Comparison of ENCODE assay signal across 8 mouse cellular contexts in genomic region chr19:46500581-46501341, GRCm38 (mm10). TPM values are rescaled to one million over a fixed set of nuclear protein-coding genes. Genes with fewer than 3 reads are reported as not detected.
A peak's percentile ranks its signal among the peaks of the same experiment; 100 is the strongest.
DNase-seq lines count a peak whose midpoint lies in the region; ATAC-seq and TF ChIP-seq lines count a peak whose summit lies in the region.

No protein-coding gene starts in this region.

- H3K27me3 ChIP-seq in embryonic facial prominence, embryonic 11.5 days (ENCODE audit: control insufficient read depth, insufficient read depth, low read length) = no peaks in the 10 kb centered on the region
- no peaks in the 10 kb centered on the region for H3K27me3 ChIP-seq in liver, embryonic 13.5 days
- no peaks in the 10 kb centered on the region for H3K27me3 ChIP-seq in stomach, embryonic 14.5 days (ENCODE audit: control insufficient read depth, insufficient read depth, low read length)

- ATAC-seq in embryonic facial prominence, embryonic 11.5 days (replicated peaks; ENCODE audit: insufficient number of reproducible peaks, low FRiP score, low TSS enrichment, low read depth) = 0 out of 2 replicates have a peak, but pooled peaks have one; percentile 16
- ATAC-seq in liver, embryonic 13.5 days (ENCODE audit: low read depth) = no peak
- ATAC-seq in stomach, embryonic 14.5 days (ENCODE audit: insufficient number of reproducible peaks, insufficient read depth, low FRiP score, low read depth) = peak; percentile 0; the same call in 1 of the 2 replicates
- ATAC-seq in inflammation-experienced regulatory T-cells, adult 6 months = no peak

- no peaks in the 10 kb centered on the region; the same call in 1 of the 2 replicates for H3K36me3 ChIP-seq in embryonic facial prominence, embryonic 11.5 days (replicated peaks; ENCODE audit: control insufficient read depth, insufficient read depth, low read depth, low read length)
- peaks cover 7% of the 10 kb centered on the region for H3K36me3 ChIP-seq in liver, embryonic 13.5 days
- peaks cover 2% of the 10 kb centered on the region; the same call in 1 of the 2 replicates for H3K36me3 ChIP-seq in stomach, embryonic 14.5 days (ENCODE audit: control insufficient read depth, insufficient read depth, low read length)

- no peaks in the 10 kb centered on the region; the same call in none of the 2 replicates for H3K4me1 ChIP-seq in embryonic facial prominence, embryonic 11.5 days (ENCODE audit: control insufficient read depth, insufficient read depth, low read length)
- peaks cover 53% of the 10 kb centered on the region for H3K4me1 ChIP-seq in liver, embryonic 13.5 days (replicated peaks)
- H3K4me1 ChIP-seq in stomach, embryonic 14.5 days (ENCODE audit: control insufficient read depth, insufficient read depth, low read length) = peaks cover 15% of the 10 kb centered on the region; the same call in 1 of the 2 replicates

- H3K4me3 ChIP-seq in left cerebral cortex, adult 2 months = peak overlapping the region; percentile 79
- H3K4me3 ChIP-seq in embryonic facial prominence, embryonic 11.5 days (ENCODE audit: low read depth, low read length) = peak overlapping the region; percentile 93
- peak overlapping the region; percentile 87 for H3K4me3 ChIP-seq in liver, embryonic 13.5 days (replicated peaks)
- H3K4me3 ChIP-seq in stomach, embryonic 14.5 days (ENCODE audit: low read depth, low read length) = peak overlapping the region; percentile 95

- TF ChIP-seq CTCF in left cerebral cortex, adult 2 months (IDR thresholded peaks at IDR 0.05) = peak; percentile 10

- H3K9me3 ChIP-seq in embryonic facial prominence, embryonic 11.5 days (replicated peaks; ENCODE audit: control insufficient read depth, low read length) = no peaks in the 10 kb centered on the region
- no peaks in the 10 kb centered on the region for H3K9me3 ChIP-seq in liver, embryonic 13.5 days (replicated peaks)
- H3K9me3 ChIP-seq in stomach, embryonic 14.5 days (ENCODE audit: control insufficient read depth, low read depth, low read length) = no peaks in the 10 kb centered on the region

- DNase-seq in left cerebral cortex, adult 2 months (ENCODE audit: extremely low spot score in 1 of 2, low spot score in 2 of 2) = peak in 1 of 2 experiments; percentile 57
- DNase-seq in left cerebral cortex, adult 11 months (ENCODE audit: low spot score) = no peak
- DNase-seq in adipocyte (ENCODE audit: low spot score) = peak; percentile 66
- peak; percentile 83 for DNase-seq in embryonic facial prominence, embryonic 11.5 days (ENCODE audit: low spot score)
- peak; percentile 61 to 71 for DNase-seq in heart, postnatal 36 days
- no peak for DNase-seq in liver, embryonic 13.5 days

- peak overlapping the region; percentile 86 for H3K9ac ChIP-seq in embryonic facial prominence, embryonic 11.5 days (replicated peaks; ENCODE audit: low read length)
- peak overlapping the region; percentile 95 for H3K9ac ChIP-seq in liver, embryonic 13.5 days
- H3K9ac ChIP-seq in stomach, embryonic 14.5 days (replicated peaks; ENCODE audit: low read depth, low read length) = peak overlapping the region; percentile 98

- peak overlapping the region; percentile 94 for H3K4me2 ChIP-seq in embryonic facial prominence, embryonic 11.5 days (ENCODE audit: low read depth, low read length)
- peak overlapping the region; percentile 91 for H3K4me2 ChIP-seq in liver, embryonic 13.5 days
- H3K4me2 ChIP-seq in stomach, embryonic 14.5 days (replicated peaks; ENCODE audit: low read depth, low read length) = peak overlapping the region; percentile 90

- peak overlapping the region; percentile 99 for H3K27ac ChIP-seq in left cerebral cortex, adult 2 months
- H3K27ac ChIP-seq in embryonic facial prominence, embryonic 11.5 days (replicated peaks; ENCODE audit: low read depth, low read length) = peak overlapping the region; percentile 97
- peak overlapping the region; percentile 98 for H3K27ac ChIP-seq in liver, embryonic 13.5 days
- H3K27ac ChIP-seq in stomach, embryonic 14.5 days (ENCODE audit: low read length) = peak overlapping the region; percentile 100

- intact Hi-C loops in left cerebral cortex, adult 2 months (cut with DNase I) = loop anchor here (1.0 to 5.0 kb wide), 4 partner anchors 16 to 153 kb away; partner anchors contain the start of gene Actr1a
- intact Hi-C loops in heart, postnatal 36 days (cut with DNase I) = loop anchor here (1.0 kb wide), 1 partner anchor 16 kb away; no protein-coding TSS in a partner anchor

- WGBS in embryonic facial prominence, embryonic 11.5 days = under 1% methylated on average over 32 of the region's 50 CpGs
- WGBS in liver, embryonic 13.5 days (ENCODE audit: insufficient replicate concordance) = 0% methylated on average over 41 of the region's 50 CpGs
- WGBS in stomach, embryonic 14.5 days = under 1% methylated on average over 49 of the region's 50 CpGs

RNA-seq across cellular contexts. Expression of gene Trim8, which starts 0.7 kb away (rescaled TPM):
- 100 to 1,000 TPM; 114 to 121 TPM for total RNA-seq in left cerebral cortex, adult 2 months (2021)
- 17.8 and 18.6 TPM in 2 replicates for polyA plus RNA-seq in embryonic facial prominence, embryonic 11.5 days (2014; fragmentation: Nextera tagmentation; extraction: Ambion mirVana)
- total RNA-seq in heart, postnatal 36 days (2021) = 10 to 100 TPM; 38.7 to 40.0 TPM
- polyA plus RNA-seq in liver, embryonic 13.5 days (2015; fragmentation: Nextera tagmentation; extraction: Ambion mirVana) = 9.1 and 9.2 TPM in 2 replicates
- 22.3 and 23.5 TPM in 2 replicates for polyA plus RNA-seq in stomach, embryonic 14.5 days (2014; fragmentation: Nextera tagmentation; extraction: Ambion mirVana)
- polyA plus RNA-seq in inflammation-experienced regulatory T-cells, adult 6 months (2017; shearing (Covaris generic)) = 10 to 100 TPM; 24.1 to 26.3 (median 25.9) TPM

Comparison
In these comparisons a context has a peak if more than half of its experiments do, and no peak if none do; other contexts are left out.
1. DNase-seq: peak in adipocyte (single experiment), embryonic facial prominence, embryonic 11.5 days (single experiment) and heart, postnatal 36 days (2 of 2); none in left cerebral cortex, adult 11 months (single experiment) and liver, embryonic 13.5 days (single experiment).
2. ATAC-seq: peak in embryonic facial prominence, embryonic 11.5 days (single experiment) and stomach, embryonic 14.5 days (single experiment); none in liver, embryonic 13.5 days (single experiment) and inflammation-experienced regulatory T-cells, adult 6 months (single experiment).
3. Peak in every context shown above with its lines, with median percentiles within 50 percentile points of each other: H3K27ac ChIP-seq, H3K4me3 ChIP-seq, H3K4me2 ChIP-seq and H3K9ac ChIP-seq.